Mouse (Mus musculus) T-cell, adult 2 months (primary cell): ENCODE results near the gene Rab3il1.

Source experiments
- DNase-seq: peaks from one replicate; pipeline ENCODE4 v3.0.0; 2022; ENCODE audit warnings: low spot score

Gene Rab3il1

GRCm38 (mm10) chr19:9982852-9983542 is 18.5 kb upstream of the Rab3il1 start:
- peak; percentile 69 for DNase-seq

- no peak for DNase-seq
Measured at GRCm38 (mm10) chr19:9984111-9985055, 17.1 kb upstream of the Rab3il1 start.

- no peak for DNase-seq
Measured at GRCm38 (mm10) chr19:9985190-9985899, 16.1 kb upstream of the Rab3il1 start.

- no peak for DNase-seq
Measured at GRCm38 (mm10) chr19:9985900-9986421, 15.5 kb upstream of the Rab3il1 start.

GRCm38 (mm10) chr19:9987192-9987591 is 14.3 kb upstream of the Rab3il1 start:
- no peak for DNase-seq

- DNase-seq: no peak
Measured at GRCm38 (mm10) chr19:9987593-9987992, 13.9 kb upstream of the Rab3il1 start.

- peak; percentile 32 for DNase-seq
Measured at GRCm38 (mm10) chr19:9989171-9989883, 12.1 kb upstream of the Rab3il1 start.

- DNase-seq: no peak
Measured at GRCm38 (mm10) chr19:9989884-9990256, 11.6 kb upstream of the Rab3il1 start.

- peak; percentile 78 for DNase-seq
Measured at GRCm38 (mm10) chr19:9991304-9991703, 10.2 kb upstream of the Rab3il1 start.

- DNase-seq: no peak
Measured at GRCm38 (mm10) chr19:9992011-9992958, 9.2 kb upstream of the Rab3il1 start.

- DNase-seq: peak; percentile 78
Measured at GRCm38 (mm10) chr19:9993036-9993656, 8.3 kb upstream of the Rab3il1 start.

GRCm38 (mm10) chr19:9997204-9998062 is 4.0 kb upstream of the Rab3il1 start:
- no peak for DNase-seq

GRCm38 (mm10) chr19:9998063-9998416 is 3.4 kb upstream of the Rab3il1 start:
- DNase-seq: no peak

- no peak for DNase-seq
Measured at GRCm38 (mm10) chr19:9998736-9999486, 2.6 kb upstream of the Rab3il1 start.

- DNase-seq: no peak
Measured at GRCm38 (mm10) chr19:10000330-10000729, 1.1 kb upstream of the Rab3il1 start.

- no peak for DNase-seq
Measured at GRCm38 (mm10) chr19:10003696-10004095, 2.2 kb downstream of the Rab3il1 start.

- no peak for DNase-seq
Measured at GRCm38 (mm10) chr19:10011408-10011807, 9.9 kb downstream of the Rab3il1 start.

GRCm38 (mm10) chr19:10012827-10013278 is 11.4 kb downstream of the Rab3il1 start:
- DNase-seq: no peak
